Mouse (Mus musculus) stomach, postnatal 0 days (tissue): ENCODE measurements around the gene Klre1. TPM values are rescaled to one million over a fixed set of nuclear protein-coding genes. Genes with fewer than 3 reads are reported as not detected.

Source experiments
- ATAC-seq: fragments of 200-750 bp; cut with Nextera tagmentation; 2 replicates; pipeline ENCODE4 v1.8.0; 2017; ENCODE audit not compliant: low FRiP score, low TSS enrichment
- DNase-seq: peaks from one replicate; pipeline ENCODE4 v3.0.0-alpha.2; 2016; ENCODE audit warnings: low spot score
- H3K27ac ChIP-seq: fragments of 300-500 bp; sonication (generic); replicated peaks from 2 replicates; pipeline ENCODE4 v1.5.1; 2014; ENCODE audit warnings: mild to moderate bottlenecking, control low read depth
- H3K27me3 ChIP-seq: fragments of 300-500 bp; sonication (generic); 2 replicates; pipeline ENCODE4 v1.6.1; 2014; ENCODE audit warnings: low read length; ENCODE audit not compliant: control insufficient read depth, insufficient read depth
- H3K36me3 ChIP-seq: fragments of 300-500 bp; sonication (generic); 2 replicates; pipeline ENCODE4 v1.6.1; 2014; ENCODE audit warnings: low read length, mixed read lengths; ENCODE audit not compliant: control insufficient read depth, insufficient read depth
- H3K4me1 ChIP-seq: fragments of 300-500 bp; sonication (generic); replicated peaks from 2 replicates; pipeline ENCODE4 v1.6.1; 2014; ENCODE audit warnings: antibody characterized with exemption; ENCODE audit not compliant: control insufficient read depth, insufficient read depth
- H3K4me2 ChIP-seq: fragments of 300-500 bp; sonication (generic); replicated peaks from 2 replicates; pipeline ENCODE4 v1.6.1; 2014; ENCODE audit warnings: low read depth, mild to moderate bottlenecking, control low read depth, moderate library complexity
- H3K4me3 ChIP-seq: fragments of 300-500 bp; sonication (generic); 2 replicates; pipeline ENCODE4 v1.5.1; 2014; ENCODE audit warnings: low read depth, low read length, control low read depth
- H3K9ac ChIP-seq: fragments of 300-500 bp; sonication (generic); 2 replicates; pipeline ENCODE4 v1.6.1; 2014; ENCODE audit warnings: mild to moderate bottlenecking, low read length, control low read depth, mixed read lengths
- H3K9me3 ChIP-seq: fragments of 300-500 bp; sonication (generic); 2 replicates; pipeline ENCODE4 v1.6.1; 2016; ENCODE audit warnings: low read length; ENCODE audit not compliant: control insufficient read depth
- CTCF ChIP-seq: IDR thresholded peaks from 2 replicates; pipeline ENCODE4 v1.5.1; 2016; ENCODE audit warnings: antibody characterized with exemption, low read depth, mild to moderate bottlenecking, moderate library complexity
- EP300 ChIP-seq: optimal IDR thresholded peaks from 2 replicates; pipeline ENCODE3; 2016; ENCODE audit warnings: antibody characterized with exemption
- WGBS: fragments of 180-500 bp; shearing (Covaris S2); extraction: QIAGEN DNeasy Blood & Tissue Kit; methylation state at CpG from one replicate; pipeline ENCODE4 v1.1.7; 2014; 5-methylcytosine and 5-hydroxymethylcytosine counted together
- polyA plus RNA-seq: library from polyadenylated mRNA; unstranded; fragments of >200 nt; fragmentation: Nextera tagmentation; extraction: Ambion mirVana; gene quantifications from 2 replicates; pipeline ENCODE4 v1.2.1, GENCODE M21; 2015

Gene Klre1
- polyA plus RNA-seq: not detected in 2 replicates

GRCm38 (mm10) chr6:129577605-129578004 lies at the start of gene Klre1:
Klre1 (plus strand) TSS chr6:129577905.
- Histone ChIP-seq H3K9me3 (no peaks in the 10 kb centered on the region), H3K36me3 (no peaks in the 10 kb centered on the region), H3K9ac (no peak within 1 kb of the TSS), H3K27ac (no peak within 1 kb of the TSS), H3K4me2 (no peak within 1 kb of the TSS), H3K4me3 (no peak within 1 kb of the TSS), H3K4me1 (no peaks in the 10 kb centered on the region), H3K27me3 (no peaks in the 10 kb centered on the region)
- TF ChIP-seq EP300 (no peak), CTCF (no peak)
- ATAC-seq (no peak), DNase-seq (no peak)
- 90% methylated on average over 8 of the region's 8 CpGs for WGBS

GRCm38 (mm10) chr6:129529605-129530004 lies 48.1 kb upstream of the Klre1 start:
- ATAC-seq: no peak
- 63% methylated on average over 1 of the region's 1 CpGs for WGBS

GRCm38 (mm10) chr6:129530261-129530660 lies 47.4 kb upstream of the Klre1 start:
- Histone ChIP-seq H3K27ac (no peak overlapping the region), H3K4me3 (no peak overlapping the region), H3K27me3 (no peaks in the 10 kb centered on the region), H3K36me3 (no peaks in the 10 kb centered on the region), H3K9ac (no peak overlapping the region), H3K4me2 (no peak overlapping the region), H3K9me3 (no peaks in the 10 kb centered on the region), H3K4me1 (no peaks in the 10 kb centered on the region)
- TF ChIP-seq EP300 (no peak), CTCF (no peak)
- ATAC-seq (no peak), DNase-seq (no peak)

More at GRCm38 (mm10) chr6:129529605-129530004, 48.1 kb upstream of the Klre1 start:
- Histone ChIP-seq H3K27me3 (no peaks in the 10 kb centered on the region), H3K4me3 (no peak overlapping the region), H3K4me1 (no peaks in the 10 kb centered on the region), H3K27ac (no peak overlapping the region), H3K9ac (no peak overlapping the region), H3K36me3 (no peaks in the 10 kb centered on the region), H3K4me2 (no peak overlapping the region), H3K9me3 (no peaks in the 10 kb centered on the region)
- no peak for DNase-seq
- TF ChIP-seq EP300: no peak
- TF ChIP-seq CTCF: no peak

GRCm38 (mm10) chr6:129532556-129532941 lies 45.2 kb upstream of the Klre1 start:
- TF ChIP-seq CTCF: peak; percentile 41
- no peak for TF ChIP-seq EP300

GRCm38 (mm10) chr6:129532942-129533860 lies 44.5 kb upstream of the Klre1 start, which contains the start of gene Gabarapl1:
Gabarapl1 (plus strand) TSS chr6:129533160.
- peak; percentile 82 for DNase-seq

More at GRCm38 (mm10) chr6:129532556-129532941, 45.2 kb upstream of the Klre1 start:
- H3K4me1 ChIP-seq: 0 out of 2 replicates have a peak, but pooled peaks cover 2% of the 10 kb centered on the region
- WGBS: 23% methylated on average over 7 of the region's 7 CpGs
- H3K9ac ChIP-seq: no peak overlapping the region
- H3K4me3 ChIP-seq: peak overlapping the region; percentile 89
- peak overlapping the region; percentile 77 for H3K27ac ChIP-seq
- no peaks in the 10 kb centered on the region for H3K36me3 ChIP-seq
- ATAC-seq (peak; percentile 80), DNase-seq (peak; percentile 78)
- H3K9me3 ChIP-seq: no peaks in the 10 kb centered on the region
- H3K4me2 ChIP-seq: peak overlapping the region; percentile 85
- no peaks in the 10 kb centered on the region for H3K27me3 ChIP-seq

GRCm38 (mm10) chr6:129534057-129534456 lies 43.6 kb upstream of the Klre1 start:
- TF ChIP-seq EP300 (no peak), CTCF (no peak)
- Histone ChIP-seq H3K9ac (peak overlapping the region; percentile 83), H3K4me3 (peak overlapping the region; percentile 89), H3K36me3 (peaks cover 7% of the 10 kb centered on the region), H3K27me3 (no peaks in the 10 kb centered on the region), H3K27ac (peak overlapping the region; percentile 77; the same call in 1 of the 2 replicates), H3K9me3 (no peaks in the 10 kb centered on the region), H3K4me1 (0 out of 2 replicates have a peak, but pooled peaks cover 2% of the 10 kb centered on the region), H3K4me2 (peak overlapping the region; percentile 85)
- ATAC-seq (no peak; the same call in 1 of the 2 replicates), DNase-seq (no peak)
- WGBS: 10% methylated on average over 9 of the region's 9 CpGs

More at GRCm38 (mm10) chr6:129532942-129533860, 44.5 kb upstream of the Klre1 start, which contains the start of gene Gabarapl1:
- H3K4me2 ChIP-seq: peak within 1 kb of the TSS; percentile 85
- H3K9me3 ChIP-seq: no peaks in the 10 kb centered on the region
- H3K4me3 ChIP-seq: peak within 1 kb of the TSS; percentile 89
- TF ChIP-seq EP300: no peak
- TF ChIP-seq CTCF: no peak
- H3K27ac ChIP-seq: peak within 1 kb of the TSS; percentile 77
- peak; percentile 87 for ATAC-seq
- peak within 1 kb of the TSS; percentile 83 for H3K9ac ChIP-seq
- 0 out of 2 replicates have a peak, but pooled peaks cover 2% of the 10 kb centered on the region for H3K4me1 ChIP-seq
- no peaks in the 10 kb centered on the region for H3K27me3 ChIP-seq
- under 1% methylated on average over 55 of the region's 55 CpGs for WGBS
- H3K36me3 ChIP-seq: peaks cover 3% of the 10 kb centered on the region
